ENCODE assay signal across 11 mouse cellular contexts in the genomic region with DNA sequence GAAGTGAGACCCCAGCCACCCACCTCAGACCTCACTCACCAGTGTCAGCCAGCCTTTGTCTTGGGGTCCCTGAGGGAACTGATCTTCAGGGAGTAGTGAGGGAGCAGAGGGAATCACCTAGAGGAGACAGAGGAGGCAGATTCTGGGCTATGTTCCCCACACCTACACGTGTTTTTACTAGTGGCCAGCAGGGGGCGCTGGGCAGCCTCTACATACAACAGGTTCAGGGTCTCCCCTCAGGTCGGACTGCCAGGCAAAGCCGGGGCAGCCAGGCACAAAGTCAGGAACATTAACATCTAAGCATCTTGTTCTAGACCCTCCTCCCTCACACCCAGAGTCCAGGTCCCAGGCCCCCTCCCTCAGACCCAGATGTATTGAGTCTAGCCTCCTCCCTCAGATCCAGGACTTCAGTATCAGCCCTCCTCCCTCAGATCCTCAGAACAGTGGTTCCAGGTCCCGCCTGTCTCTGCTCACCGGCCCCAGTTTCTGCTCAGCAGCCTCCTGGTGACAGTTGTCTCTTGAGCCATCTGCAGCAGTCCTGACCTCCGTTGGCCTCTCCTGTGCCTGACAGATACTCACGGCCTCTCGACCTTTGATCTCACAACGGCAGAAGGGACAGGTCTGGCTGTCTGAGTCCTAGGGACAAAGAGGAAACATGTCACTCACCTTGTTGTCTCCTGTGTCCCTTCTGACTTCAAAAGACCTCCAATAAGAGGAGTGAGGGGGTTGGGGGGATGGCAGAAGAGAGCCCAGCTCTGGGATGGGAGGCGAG. TPM values are rescaled to one million over a fixed set of nuclear protein-coding genes. Genes with fewer than 3 reads are reported as not detected.
A peak's percentile ranks its signal among the peaks of the same experiment; 100 is the strongest.
DNase-seq lines count a peak whose midpoint lies in the region; ATAC-seq and TF ChIP-seq lines count a peak whose summit lies in the region.
"Had no signal": no experiment of that assay in that cellular context is flagged by ENCODE, and none has a peak within 500 bp of the region (broad histone marks: within the 10 kb centered on the region; RNA-seq: fewer than 3 reads in every experiment).

No protein-coding gene starts in this region.

- no peak for ATAC-seq in lung, postnatal 0 days

- peak; percentile 67 for TF ChIP-seq CTCF in lung, postnatal 0 days (IDR thresholded peaks at IDR 0.05)
- peak; percentile 75 for TF ChIP-seq CTCF in liver, adult 2 months (IDR thresholded peaks at IDR 0.05; ENCODE audit: low read depth, low read length)

- TF ChIP-seq POLR2A in liver, adult 2 months (IDR thresholded peaks at IDR 0.05; ENCODE audit: extremely low read depth, insufficient read depth, low read length): no peak

- H3K79me2 ChIP-seq in liver, adult 2 months (ENCODE audit: control insufficient read depth, insufficient read depth, low read length): no peaks in the 10 kb centered on the region

- no peak overlapping the region for H3K27ac ChIP-seq in lung, postnatal 0 days (ENCODE audit: low read length)
- peak overlapping the region; percentile 96 for H3K27ac ChIP-seq in liver, adult 2 months (replicated peaks; ENCODE audit: insufficient read depth, low read depth, low read length)
- H3K27ac ChIP-seq: midbrain, embryonic 12.5 days had no signal

- H3K4me1 ChIP-seq in lung, postnatal 0 days (ENCODE audit: insufficient read depth, low read depth, low read length): no peaks in the 10 kb centered on the region
- peaks cover 23% of the 10 kb centered on the region for H3K4me1 ChIP-seq in liver, adult 2 months (ENCODE audit: control insufficient read depth, insufficient read depth, low read length)

- H3K4me3 ChIP-seq in lung, postnatal 0 days (ENCODE audit: low read depth, low read length): no peak overlapping the region
- no peak overlapping the region for H3K4me3 ChIP-seq in liver, adult 2 months (ENCODE audit: insufficient read depth, low read depth, low read length)
- H3K4me3 ChIP-seq: embryonic facial prominence, embryonic 13.5 days; midbrain, embryonic 12.5 days had no signal

- no peaks in the 10 kb centered on the region for H3K36me3 ChIP-seq in lung, postnatal 0 days (ENCODE audit: insufficient read depth, low read length)
- H3K36me3 ChIP-seq in liver, adult 2 months (ENCODE audit: control insufficient read depth, insufficient read depth, low read length): no peaks in the 10 kb centered on the region; the same call in 1 of the 2 replicates
- H3K36me3 ChIP-seq: embryonic facial prominence, embryonic 13.5 days; midbrain, embryonic 12.5 days had no signal

- no peaks in the 10 kb centered on the region for H3K27me3 ChIP-seq in lung, postnatal 0 days (replicated peaks; ENCODE audit: insufficient read depth, low read length)
- H3K27me3 ChIP-seq in liver, adult 2 months (ENCODE audit: control insufficient read depth, insufficient read depth, low read length): no peaks in the 10 kb centered on the region
- H3K27me3 ChIP-seq: embryonic facial prominence, embryonic 13.5 days had no signal

- intact Hi-C loops in heart, postnatal 36 days (cut with DNase I): loop anchor here (1.0 kb wide), 1 partner anchor 35 kb away; the partner anchor contains the start of gene Nectin2

- H3K9me3 ChIP-seq in lung, postnatal 0 days (ENCODE audit: low read length): no peaks in the 10 kb centered on the region
- H3K9me3 ChIP-seq: embryonic facial prominence, embryonic 13.5 days; midbrain, embryonic 12.5 days had no signal

- 22% methylated on average over 11 of the region's 11 CpGs for WGBS in lung, postnatal 0 days
- 20% methylated on average over 11 of the region's 11 CpGs for WGBS in liver, adult 2 months

- peak; percentile 38 for DNase-seq in embryo, embryonic 10 days (ENCODE audit: low spot score)
- DNase-seq in embryo, embryonic 9.5 days (ENCODE audit: extremely low spot score): no peak
- DNase-seq in lung, postnatal 0 days (ENCODE audit: low spot score): peak; percentile 49
- no peak for DNase-seq in lung, postnatal 25 days (ENCODE audit: low spot score)
- peak; percentile 92 for DNase-seq in liver, adult 2 months (ENCODE audit: extremely low read depth, low read depth, low spot score)
- peak; percentile 51 for DNase-seq in testis, postnatal 14 days (ENCODE audit: low spot score)
- DNase-seq in left cerebral cortex, adult 9 months (ENCODE audit: low spot score in 2 of 2): no peak
- no peak for DNase-seq in heart, postnatal 36 days

- no peak overlapping the region for H3K4me2 ChIP-seq in lung, postnatal 0 days (replicated peaks; ENCODE audit: low read depth, low read length)
- H3K4me2 ChIP-seq: embryonic facial prominence, embryonic 13.5 days; midbrain, embryonic 12.5 days had no signal

- TF ChIP-seq EP300 in lung, postnatal 0 days (IDR thresholded peaks at IDR 0.05): no peak

- H3K9ac ChIP-seq in lung, postnatal 0 days (replicated peaks; ENCODE audit: low read depth): no peak overlapping the region
- H3K9ac ChIP-seq in liver, adult 2 months (ENCODE audit: low read depth, low read length): peak overlapping the region; percentile 33
- H3K9ac ChIP-seq: embryonic facial prominence, embryonic 13.5 days; midbrain, embryonic 12.5 days had no signal

RNA-seq across cellular contexts. Expression of gene Cblc, which starts 11.7 kb away (rescaled TPM):
- 18.4 and 23.9 TPM in 2 replicates for polyA plus RNA-seq in lung, postnatal 0 days (2015; fragmentation: Nextera tagmentation; extraction: Ambion mirVana)
- total RNA-seq in liver, adult 2 months (2014; rRNA removed): 17.4 and 17.8 TPM in 2 replicates
- polyA plus RNA-seq in liver, adult 2 months (2012; rRNA removed): 23.0 and 23.5 TPM in 2 replicates
- under 1 TPM; 0.75 to 0.81 TPM for total RNA-seq in heart, postnatal 36 days (2021)
- polyA plus RNA-seq: C2C12 had no signal

RNA-seq across cellular contexts. Expression of gene Bcam, which starts 14.1 kb away (rescaled TPM):
- polyA plus RNA-seq in lung, postnatal 0 days (2015; fragmentation: Nextera tagmentation; extraction: Ambion mirVana): 477 and 507 TPM in 2 replicates
- total RNA-seq in liver, adult 2 months (2014; rRNA removed): 2.3 and 2.5 TPM in 2 replicates
- 4.8 and 5.4 TPM in 2 replicates for polyA plus RNA-seq in liver, adult 2 months (2012; rRNA removed)
- 100 to 1,000 TPM; 210 to 232 TPM for total RNA-seq in heart, postnatal 36 days (2021)

RNA-seq across cellular contexts. Expression of gene Nectin2, which starts 34.7 kb away (rescaled TPM):
- 113 and 116 TPM in 2 replicates for polyA plus RNA-seq in lung, postnatal 0 days (2015; fragmentation: Nextera tagmentation; extraction: Ambion mirVana)
- total RNA-seq in liver, adult 2 months (2014; rRNA removed): 17.8 and 18.9 TPM in 2 replicates
- 57.4 and 68.7 TPM in 2 replicates for polyA plus RNA-seq in liver, adult 2 months (2012; rRNA removed)
- 10 to 100 TPM; 33.2 to 41.7 TPM for total RNA-seq in heart, postnatal 36 days (2021)

RNA-seq across cellular contexts. Expression of gene Bcl3, which starts 37.6 kb away (rescaled TPM):
- polyA plus RNA-seq in lung, postnatal 0 days (2015; fragmentation: Nextera tagmentation; extraction: Ambion mirVana): 8.3 and 20.0 TPM in 2 replicates
- total RNA-seq in liver, adult 2 months (2014; rRNA removed): 3.0 and 7.4 TPM in 2 replicates
- 72.8 and 76.8 TPM in 2 replicates for polyA plus RNA-seq in liver, adult 2 months (2012; rRNA removed)
- total RNA-seq in heart, postnatal 36 days (2021): 1 to 10 TPM; 3.5 TPM

Comparison
In these comparisons a context has a peak if more than half of its experiments do, and no peak if none do; other contexts are left out.
1. DNase-seq: peak in embryo, embryonic 10 days (single experiment), lung, postnatal 0 days (single experiment), liver, adult 2 months (single experiment) and testis, postnatal 14 days (single experiment); none in embryo, embryonic 9.5 days (single experiment), lung, postnatal 25 days (single experiment), left cerebral cortex, adult 9 months (0 of 2) and heart, postnatal 36 days (0 of 2).
2. RNA of gene Cblc, which starts 11.7 kb away (total RNA-seq): 17.4 to 17.8 TPM in liver, adult 2 months; 0.75 to 0.81 TPM in heart, postnatal 36 days; every median in the first group is over 10 times any median in the second.
3. RNA of gene Bcam, which starts 14.1 kb away (total RNA-seq): 210 to 232 TPM in heart, postnatal 36 days; 2.3 to 2.5 TPM in liver, adult 2 months; every median in the first group is over 10 times any median in the second.